Mouse (Mus musculus): ENCODE results near the gene Arhgef28. TPM values are rescaled to one million over a fixed set of nuclear protein-coding genes. Genes with fewer than 3 reads are reported as not detected.

Gene Arhgef28
- total and polyA plus RNA-seq, 3 experiments, result 0.11 TPM; not detected in 2

DNA sequence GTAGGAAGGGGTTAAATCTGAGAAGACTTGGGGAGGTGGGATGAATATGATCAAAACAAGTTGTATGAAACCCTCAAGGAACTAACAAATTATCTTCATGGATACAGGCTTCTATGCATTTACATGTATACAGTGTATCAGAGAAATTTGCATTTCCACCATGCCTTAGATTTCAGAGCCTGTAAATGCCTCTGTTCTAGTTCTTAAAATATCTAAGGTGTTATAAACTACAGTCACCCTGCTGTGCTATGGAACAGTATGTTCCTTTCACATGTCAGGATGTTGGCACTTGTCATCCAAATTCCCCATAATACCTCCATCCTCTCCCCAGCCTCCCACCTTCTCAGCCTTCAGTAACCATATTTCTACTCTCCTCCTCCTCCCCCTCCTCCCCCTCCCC, 168.5 kb downstream of the Arhgef28 start:
- ATAC-seq (ENCODE audit: extremely low read depth, insufficient number of reproducible peaks, low FRiP score, poor library complexity, severe bottlenecking), result no peak
- TF ChIP-seq TAL1 (conservative IDR thresholded peaks at IDR 0.05; ENCODE audit: low read depth, low read length) (no peak), POLR2AphosphoS5 (IDR thresholded peaks at IDR 0.05; ENCODE audit: insufficient replicate concordance, low read depth, low read length) (no peak), CTCF (IDR thresholded peaks at IDR 0.05; ENCODE audit: low read depth, low read length) (no peak), GATA1 (IDR thresholded peaks at IDR 0.05; ENCODE audit: borderline replicate concordance, low read length) (no peak), GATA2 (IDR thresholded peaks at IDR 0.05; ENCODE audit: borderline replicate concordance, low read depth, low read length) (no peak)
- Histone ChIP-seq H3K4me3 (ENCODE audit: low read depth, low read length) (no peak overlapping the region), H3K27me3 (ENCODE audit: insufficient read depth, low read length) (peaks cover 6% of the 10 kb centered on the region; the same call in 1 of the 2 replicates), H3K9me3 (replicated peaks) (no peaks in the 10 kb centered on the region), H3K36me3 (replicated peaks) (no peaks in the 10 kb centered on the region), H3K4me1 (ENCODE audit: insufficient read depth, low read depth, low read length) (no peaks in the 10 kb centered on the region)
- DNase-seq (ENCODE audit: low spot score), result no peak

- TF ChIP-seq POLR2AphosphoS5 (IDR thresholded peaks at IDR 0.05; ENCODE audit: insufficient replicate concordance, low read depth, low read length) (no peak), GATA2 (IDR thresholded peaks at IDR 0.05; ENCODE audit: borderline replicate concordance, low read depth, low read length) (no peak)
- Histone ChIP-seq H3K9me3 (replicated peaks) (no peaks in the 10 kb centered on the region), H3K27me3 (ENCODE audit: insufficient read depth, low read length) (peaks cover 6% of the 10 kb centered on the region), H3K4me3 (ENCODE audit: low read depth, low read length) (no peak overlapping the region), H3K36me3 (replicated peaks) (no peaks in the 10 kb centered on the region), H3K4me1 (ENCODE audit: insufficient read depth, low read depth, low read length) (peaks cover 5% of the 10 kb centered on the region; the same call in 1 of the 2 replicates)
- no peak for DNase-seq (ENCODE audit: low spot score)
- ATAC-seq (ENCODE audit: extremely low read depth, insufficient number of reproducible peaks, low FRiP score, poor library complexity, severe bottlenecking), result no peak
These were observed 174.6 kb downstream of the Arhgef28 start for GRCm38 (mm10) chr13:98031642-98031960.

DNA sequence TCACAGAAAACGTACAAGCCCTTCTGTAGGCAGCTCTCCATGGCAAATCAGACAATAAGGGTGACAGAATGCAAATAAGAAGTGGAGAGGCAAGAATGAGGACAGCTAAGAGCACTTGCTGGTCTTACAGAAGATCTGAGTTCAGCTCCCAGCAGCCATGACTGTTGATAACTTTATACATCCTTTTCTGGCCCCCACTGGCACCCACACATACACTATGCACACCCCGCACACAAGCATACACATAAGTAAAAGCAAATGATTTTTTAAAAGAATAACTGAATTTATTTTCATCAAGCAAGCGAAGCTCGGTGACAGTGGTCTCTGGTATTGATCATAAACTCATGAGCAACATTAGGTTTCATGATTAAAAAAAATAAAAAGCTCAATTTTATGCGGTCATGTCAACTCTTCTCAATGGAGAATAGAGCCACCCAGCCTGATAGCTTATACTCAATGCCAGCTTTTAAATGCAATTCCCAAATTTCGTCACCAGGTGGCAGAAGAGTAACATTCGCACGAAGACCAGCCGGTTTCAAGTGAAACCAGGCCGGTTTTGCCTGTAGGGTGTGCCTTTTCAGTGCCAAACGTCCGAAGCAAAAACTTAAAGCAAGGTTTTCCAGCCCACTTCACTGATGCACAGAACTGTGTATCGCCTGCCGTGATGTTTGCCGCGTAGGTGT, 175.1 kb downstream of the Arhgef28 start:
- peaks cover 7% of the 10 kb centered on the region for H3K27me3 ChIP-seq (ENCODE audit: insufficient read depth, low read length)
- H3K4me3 ChIP-seq (ENCODE audit: low read depth, low read length), result no peak overlapping the region
- ATAC-seq (ENCODE audit: extremely low read depth, insufficient number of reproducible peaks, low FRiP score, poor library complexity, severe bottlenecking), result no peak
- no peaks in the 10 kb centered on the region for H3K9me3 ChIP-seq (replicated peaks)
- H3K4me1 ChIP-seq (ENCODE audit: insufficient read depth, low read depth, low read length), result peaks cover 5% of the 10 kb centered on the region; the same call in 1 of the 2 replicates
- peak; percentile 66 for DNase-seq (ENCODE audit: low spot score)
- TF ChIP-seq CTCF (IDR thresholded peaks at IDR 0.05; ENCODE audit: low read depth, low read length) (peak; percentile 30; the same call in 1 of the 2 replicates), POLR2AphosphoS5 (IDR thresholded peaks at IDR 0.05; ENCODE audit: insufficient replicate concordance, low read depth, low read length) (no peak)
- H3K36me3 ChIP-seq (replicated peaks), result no peaks in the 10 kb centered on the region

- no peak for DNase-seq (ENCODE audit: low spot score)
- no peaks in the 10 kb centered on the region for H3K36me3 ChIP-seq (replicated peaks)
- peaks cover 10% of the 10 kb centered on the region for H3K27me3 ChIP-seq (ENCODE audit: insufficient read depth, low read length)
- no peaks in the 10 kb centered on the region for H3K9me3 ChIP-seq (replicated peaks)
- no peak overlapping the region for H3K4me3 ChIP-seq (ENCODE audit: low read depth, low read length)
- TF ChIP-seq CTCF (IDR thresholded peaks at IDR 0.05; ENCODE audit: low read depth, low read length) (no peak), GATA2 (IDR thresholded peaks at IDR 0.05; ENCODE audit: borderline replicate concordance, low read depth, low read length) (no peak), TAL1 (conservative IDR thresholded peaks at IDR 0.05; ENCODE audit: low read depth, low read length) (no peak), GATA1 (IDR thresholded peaks at IDR 0.05; ENCODE audit: borderline replicate concordance, low read length) (no peak), POLR2AphosphoS5 (IDR thresholded peaks at IDR 0.05; ENCODE audit: insufficient replicate concordance, low read depth, low read length) (no peak)
- ATAC-seq (ENCODE audit: extremely low read depth, insufficient number of reproducible peaks, low FRiP score, poor library complexity, severe bottlenecking), result no peak
- H3K4me1 ChIP-seq (ENCODE audit: insufficient read depth, low read depth, low read length), result peaks cover 5% of the 10 kb centered on the region; the same call in 1 of the 2 replicates
These were observed 176.2 kb downstream of the Arhgef28 start for GRCm38 (mm10) chr13:98030041-98030440.

- Histone ChIP-seq H3K4me3 (ENCODE audit: low read depth, low read length) (no peak overlapping the region), H3K4me1 (ENCODE audit: insufficient read depth, low read depth, low read length) (peaks cover 5% of the 10 kb centered on the region; the same call in 1 of the 2 replicates), H3K9me3 (replicated peaks) (no peaks in the 10 kb centered on the region), H3K27me3 (ENCODE audit: insufficient read depth, low read length) (peaks cover 10% of the 10 kb centered on the region), H3K36me3 (replicated peaks) (no peaks in the 10 kb centered on the region)
- no peak for DNase-seq (ENCODE audit: low spot score)
- no peak for TF ChIP-seq POLR2AphosphoS5 (IDR thresholded peaks at IDR 0.05; ENCODE audit: insufficient replicate concordance, low read depth, low read length)
- no peak for TF ChIP-seq TAL1 (conservative IDR thresholded peaks at IDR 0.05; ENCODE audit: low read depth, low read length)
- TF ChIP-seq GATA2 (IDR thresholded peaks at IDR 0.05; ENCODE audit: borderline replicate concordance, low read depth, low read length), result no peak
- no peak for ATAC-seq (ENCODE audit: extremely low read depth, insufficient number of reproducible peaks, low FRiP score, poor library complexity, severe bottlenecking)
These were observed 177.5 kb downstream of the Arhgef28 start for GRCm38 (mm10) chr13:98028711-98029250.

- no peak for ATAC-seq (ENCODE audit: extremely low read depth, insufficient number of reproducible peaks, low FRiP score, poor library complexity, severe bottlenecking)
- TF ChIP-seq CTCF (IDR thresholded peaks at IDR 0.05; ENCODE audit: low read depth, low read length) (no peak), TAL1 (conservative IDR thresholded peaks at IDR 0.05; ENCODE audit: low read depth, low read length) (no peak), POLR2AphosphoS5 (IDR thresholded peaks at IDR 0.05; ENCODE audit: insufficient replicate concordance, low read depth, low read length) (no peak), GATA2 (IDR thresholded peaks at IDR 0.05; ENCODE audit: borderline replicate concordance, low read depth, low read length) (no peak), GATA1 (IDR thresholded peaks at IDR 0.05; ENCODE audit: borderline replicate concordance, low read length) (no peak)
These were observed 178.5 kb downstream of the Arhgef28 start for GRCm38 (mm10) chr13:98027641-98028204.

More at GRCm38 (mm10) chr13:98027641-98028204, 178.5 kb downstream of the Arhgef28 start:
- H3K4me1 ChIP-seq (ENCODE audit: insufficient read depth, low read depth, low read length), result peaks cover 5% of the 10 kb centered on the region; the same call in 1 of the 2 replicates
- no peaks in the 10 kb centered on the region for H3K9me3 ChIP-seq (replicated peaks)
- DNase-seq (ENCODE audit: low spot score), result no peak
- H3K27me3 ChIP-seq (ENCODE audit: insufficient read depth, low read length), result peaks cover 7% of the 10 kb centered on the region; the same call in 1 of the 2 replicates
- H3K36me3 ChIP-seq (replicated peaks), result no peaks in the 10 kb centered on the region
- no peak overlapping the region for H3K4me3 ChIP-seq (ENCODE audit: low read depth, low read length)
